Mouse (Mus musculus) spleen, adult 12 weeks (tissue): ENCODE measurements at regions not wholly inside any gene's neighbourhood (a gene's known extent, or its start where the extent isn't known, plus 50 kb on each side); places are given as distances from the start of the nearest gene placed in this dataset.

Experiments
- DNase-seq: peaks from one replicate; pipeline ENCODE4 v3.0.0; 2022; ENCODE audit warnings: low spot score

- peak; percentile 5 for DNase-seq
Measured at GRCm38 (mm10) chr10:96724436-96725175, 107.8 kb downstream of the Btg1 start.

GRCm38 (mm10) chr10:96726801-96727780 lies 110.3 kb downstream of the Btg1 start:
- no peak for DNase-seq

GRCm38 (mm10) chr10:96733581-96733980 lies 116.8 kb downstream of the Btg1 start:
- DNase-seq: no peak

GRCm38 (mm10) chr10:96735146-96735545 lies 118.3 kb downstream of the Btg1 start:
- no peak for DNase-seq

- DNase-seq: no peak
Measured at GRCm38 (mm10) chr10:96735885-96736628, 119.3 kb downstream of the Btg1 start.

- DNase-seq: no peak
Measured at GRCm38 (mm10) chr10:96737972-96738371, 121.2 kb downstream of the Btg1 start.

- no peak for DNase-seq
Measured at GRCm38 (mm10) chr10:96738606-96739005, 121.8 kb downstream of the Btg1 start.

GRCm38 (mm10) chr10:96744167-96744777 lies 127.5 kb downstream of the Btg1 start:
- DNase-seq: no peak

- no peak for DNase-seq
Measured at GRCm38 (mm10) chr10:96747015-96747663, 130.3 kb downstream of the Btg1 start.

- DNase-seq: no peak
Measured at GRCm38 (mm10) chr10:96750861-96751260, 134.1 kb downstream of the Btg1 start.

- peak; percentile 72 for DNase-seq
Measured at GRCm38 (mm10) chr10:96751580-96752264, 134.9 kb downstream of the Btg1 start.

GRCm38 (mm10) chr10:96752531-96752930 lies 135.7 kb downstream of the Btg1 start:
- DNase-seq: no peak

GRCm38 (mm10) chr10:96753521-96753920 lies 136.7 kb downstream of the Btg1 start:
- DNase-seq: no peak

- no peak for DNase-seq
Measured at GRCm38 (mm10) chr10:96755674-96756073, 138.9 kb downstream of the Btg1 start.

- no peak for DNase-seq
Measured at GRCm38 (mm10) chr10:96756355-96757084, 139.7 kb downstream of the Btg1 start.

GRCm38 (mm10) chr10:96757311-96757710 lies 140.5 kb downstream of the Btg1 start:
- no peak for DNase-seq

- DNase-seq: no peak
Measured at GRCm38 (mm10) chr10:96761601-96762000, 144.8 kb downstream of the Btg1 start.

GRCm38 (mm10) chr10:96765626-96766025 lies 148.8 kb downstream of the Btg1 start:
- DNase-seq: no peak

GRCm38 (mm10) chr10:96778220-96778619 lies 161.4 kb downstream of the Btg1 start:
- DNase-seq: no peak

- DNase-seq: no peak
Measured at GRCm38 (mm10) chr10:96783966-96784365, 167.2 kb downstream of the Btg1 start.
